Comparison of ENCODE assay signal across 9 mouse cellular contexts in genomic region chr5:122286191-122286590, GRCm38 (mm10). TPM values are rescaled to one million over a fixed set of nuclear protein-coding genes. Genes with fewer than 3 reads are reported as not detected.
DNase-seq lines count a peak whose midpoint lies in the region; ATAC-seq lines count a peak whose summit lies in the region.
"Had no signal": no experiment of that assay in that cellular context is flagged by ENCODE, and none has a peak within 500 bp of the region (broad histone marks: within the 10 kb centered on the region; RNA-seq: fewer than 3 reads in every experiment).

No protein-coding gene starts in this region.

- H3K4me2 ChIP-seq in heart, embryonic 15.5 days: peak overlapping the region; percentile 89
- peak overlapping the region; percentile 11; the same call in 1 of the 2 replicates for H3K4me2 ChIP-seq in midbrain, embryonic 11.5 days

- peak overlapping the region; percentile 86; the same call in 1 of the 2 replicates for H3K9ac ChIP-seq in heart, embryonic 15.5 days
- no peak overlapping the region for H3K9ac ChIP-seq in midbrain, embryonic 11.5 days (ENCODE audit: low read length)

- intact Hi-C loops in gastrocnemius, postnatal 36 days (cut with DNase I): no loop called here

- 85% methylated on average over 10 of the region's 10 CpGs for WGBS in heart, embryonic 10.5 days
- WGBS in heart, embryonic 15.5 days: 79% methylated on average over 10 of the region's 10 CpGs
- 86% methylated on average over 10 of the region's 10 CpGs for WGBS in midbrain, embryonic 11.5 days

- ATAC-seq in heart, embryonic 15.5 days (replicated peaks; ENCODE audit: insufficient number of reproducible peaks, insufficient read depth, low FRiP score, low read depth): no peak
- no peak for ATAC-seq in midbrain, embryonic 11.5 days (ENCODE audit: low FRiP score)
- ATAC-seq in frontal cortex, adult (ENCODE audit: low TSS enrichment): no peak

- H3K27ac ChIP-seq in heart, embryonic 10.5 days: peak overlapping the region; percentile 42; the same call in 1 of the 2 replicates
- peak overlapping the region; percentile 90; the same call in 1 of the 2 replicates for H3K27ac ChIP-seq in heart, embryonic 15.5 days
- H3K27ac ChIP-seq in midbrain, embryonic 11.5 days (ENCODE audit: low read depth, low read length): no peak overlapping the region

- peaks cover 27% of the 10 kb centered on the region for H3K4me1 ChIP-seq in heart, embryonic 10.5 days
- peaks cover 40% of the 10 kb centered on the region for H3K4me1 ChIP-seq in heart, embryonic 15.5 days (replicated peaks)
- peaks cover 15% of the 10 kb centered on the region for H3K4me1 ChIP-seq in midbrain, embryonic 11.5 days (ENCODE audit: control insufficient read depth, insufficient read depth, low read length)

- no peaks in the 10 kb centered on the region for H3K9me3 ChIP-seq in heart, embryonic 10.5 days
- H3K9me3 ChIP-seq in heart, embryonic 15.5 days (replicated peaks): no peaks in the 10 kb centered on the region
- H3K9me3 ChIP-seq in midbrain, embryonic 11.5 days (ENCODE audit: control insufficient read depth, low read length): no peaks in the 10 kb centered on the region; the same call in 1 of the 2 replicates

- no peak for DNase-seq in heart, embryonic 10.5 days (ENCODE audit: low spot score)
- no peak for DNase-seq in heart, adult 8-10 months (ENCODE audit: low spot score)
- DNase-seq in CD4-positive helper T cell, adult 2 months (ENCODE audit: low read depth, low spot score): peak; percentile 37
- no peak for DNase-seq in midbrain, embryonic 11.5 days (ENCODE audit: low spot score, missing footprints)
- DNase-seq in right cerebral cortex, adult 18-20 months: no peak
- DNase-seq in gastrocnemius, postnatal 36 days: no peak
- DNase-seq: kidney, adult 9 months had no signal

- H3K4me3 ChIP-seq in heart, embryonic 10.5 days: peak overlapping the region; percentile 94
- peak overlapping the region; percentile 85 for H3K4me3 ChIP-seq in heart, embryonic 15.5 days
- no peak overlapping the region for H3K4me3 ChIP-seq in midbrain, embryonic 11.5 days (ENCODE audit: low read depth, low read length)

- peaks cover 23% of the 10 kb centered on the region for H3K36me3 ChIP-seq in heart, embryonic 10.5 days
- H3K36me3 ChIP-seq in heart, embryonic 15.5 days: no peaks in the 10 kb centered on the region; the same call in 1 of the 2 replicates
- no peaks in the 10 kb centered on the region for H3K36me3 ChIP-seq in midbrain, embryonic 11.5 days (ENCODE audit: control insufficient read depth, insufficient read depth, low read length)

- H3K27me3 ChIP-seq in heart, embryonic 10.5 days (ENCODE audit: insufficient read depth, poor library complexity, severe bottlenecking): no peaks in the 10 kb centered on the region
- no peaks in the 10 kb centered on the region for H3K27me3 ChIP-seq in heart, embryonic 15.5 days
- no peaks in the 10 kb centered on the region for H3K27me3 ChIP-seq in midbrain, embryonic 11.5 days (ENCODE audit: control insufficient read depth, insufficient read depth, low read length)

RNA-seq across cellular contexts. Expression of gene Pptc7, which starts 2.0 kb away (rescaled TPM):
- polyA plus RNA-seq in heart, embryonic 10.5 days (2016; fragmentation: Nextera tagmentation; extraction: Ambion mirVana): 9.1 and 9.9 TPM in 2 replicates
- total RNA-seq in heart, adult 8-10 months (2022): 100 to 1,000 TPM; 103 to 141 (median 121) TPM
- 11.9 and 12.2 TPM in 2 replicates for polyA plus RNA-seq in heart, embryonic 15.5 days (2015; fragmentation: Nextera tagmentation; extraction: Ambion mirVana)
- polyA plus RNA-seq in midbrain, embryonic 11.5 days (2014; fragmentation: Nextera tagmentation; extraction: Ambion mirVana): 7.6 and 8.8 TPM in 2 replicates
- total RNA-seq in gastrocnemius, postnatal 36 days (2021): 100 to 1,000 TPM in 1 of 2 experiments, 10 to 100 TPM in 1; 93.8 to 103 TPM

RNA-seq across cellular contexts. Expression of gene Tctn1, which starts 21.9 kb away (rescaled TPM):
- 2.4 and 3.1 TPM in 2 replicates for polyA plus RNA-seq in heart, embryonic 10.5 days (2016; fragmentation: Nextera tagmentation; extraction: Ambion mirVana)
- 1 to 10 TPM; 3.5 to 5.1 (median 3.8) TPM for total RNA-seq in heart, adult 8-10 months (2022)
- 2.5 and 3.3 TPM in 2 replicates for polyA plus RNA-seq in heart, embryonic 15.5 days (2015; fragmentation: Nextera tagmentation; extraction: Ambion mirVana)
- polyA plus RNA-seq in midbrain, embryonic 11.5 days (2014; fragmentation: Nextera tagmentation; extraction: Ambion mirVana): 4.3 and 4.8 TPM in 2 replicates
- total RNA-seq in gastrocnemius, postnatal 36 days (2021): 1 to 10 TPM; 1.6 to 2.2 TPM
